Mouse (Mus musculus) adrenal gland, adult 8-10 months (tissue): ENCODE measurements around the gene Pitpnc1. TPM values are rescaled to one million over a fixed set of nuclear protein-coding genes. Genes with fewer than 3 reads are reported as not detected.

Experiments used
- DNase-seq: peaks from one replicate; pipeline ENCODE4 v3.0.0; 2022
- total RNA-seq, 4 experiments: library from RNA; stranded (reverse); gene quantifications; 2 replicates each; pipeline ENCODE4 v1.2.4; 2022

Gene Pitpnc1
- total RNA-seq, 4 experiments from 2014 or later, result 9.5 to 13.2 (median 12.1) TPM

DNA sequence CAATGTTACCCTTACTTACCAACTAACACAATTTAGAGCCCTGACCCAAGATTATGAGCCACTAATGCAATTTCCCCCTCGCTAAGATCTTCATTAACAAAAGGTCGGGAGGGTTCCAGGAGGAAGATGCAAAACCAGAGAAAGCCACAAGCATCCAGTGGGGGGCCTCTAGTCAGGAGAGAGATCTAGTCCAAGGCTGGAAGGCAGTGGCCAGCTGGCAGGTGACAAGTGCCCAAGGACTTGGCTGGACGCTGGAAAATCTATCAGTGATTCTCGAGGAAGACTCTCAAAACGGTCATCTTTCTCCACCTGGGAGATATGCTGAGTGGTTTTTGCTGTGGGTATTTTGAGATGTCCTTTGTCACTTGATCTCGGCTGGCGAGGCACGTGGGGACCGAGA is 196.3 kb downstream of the Pitpnc1 start:
- DNase-seq, result no peak

DNA sequence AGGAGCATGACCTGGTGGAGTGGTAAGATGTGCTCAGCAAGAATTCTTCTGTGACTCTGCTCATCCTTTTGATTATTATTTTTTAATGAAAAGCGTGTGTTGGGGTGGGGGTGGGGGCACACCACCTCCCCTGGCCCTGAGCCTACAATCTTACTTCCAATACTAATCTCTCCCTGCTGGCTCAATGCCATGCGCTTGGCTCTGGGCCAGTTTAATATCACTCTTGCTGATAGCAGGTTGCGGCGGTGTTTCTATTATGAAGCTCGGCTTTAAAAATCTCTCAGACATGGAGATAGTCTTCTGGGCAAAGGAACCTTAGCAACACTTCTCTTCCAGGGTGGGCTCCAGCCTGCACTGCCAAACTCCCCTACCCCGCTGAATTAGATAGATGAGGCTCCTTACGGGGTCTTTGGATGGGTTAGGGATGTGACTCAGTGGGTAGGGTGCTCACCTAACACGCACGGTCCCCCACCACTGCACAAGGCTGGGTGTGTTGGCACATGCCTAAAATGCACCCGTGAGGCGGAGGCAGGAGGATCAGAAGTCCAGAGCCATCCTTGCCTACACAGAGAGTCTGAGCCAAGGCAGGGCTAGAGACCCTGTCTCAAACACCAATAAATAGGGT is 198.0 kb downstream of the Pitpnc1 start:
- DNase-seq, result no peak

DNA sequence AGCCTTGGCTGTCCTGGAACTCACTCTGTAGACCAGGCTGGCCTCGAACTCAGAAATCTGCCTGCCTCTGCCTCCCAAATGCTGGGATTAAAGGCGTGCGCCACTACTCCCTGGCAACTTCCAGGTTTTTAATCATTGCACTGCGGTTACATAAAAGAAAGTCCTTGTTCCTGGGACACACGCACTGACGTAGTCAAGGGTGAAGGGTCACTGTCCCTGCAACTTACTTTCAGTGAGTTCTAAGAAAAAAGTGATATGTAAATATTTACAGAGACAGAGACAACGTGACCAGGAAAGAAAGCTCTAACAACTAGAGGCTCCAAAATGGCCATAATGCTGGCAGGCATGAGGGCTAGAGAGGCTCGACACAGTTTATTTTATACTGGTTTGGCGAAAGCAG is 199.9 kb downstream of the Pitpnc1 start:
- no peak for DNase-seq

DNA sequence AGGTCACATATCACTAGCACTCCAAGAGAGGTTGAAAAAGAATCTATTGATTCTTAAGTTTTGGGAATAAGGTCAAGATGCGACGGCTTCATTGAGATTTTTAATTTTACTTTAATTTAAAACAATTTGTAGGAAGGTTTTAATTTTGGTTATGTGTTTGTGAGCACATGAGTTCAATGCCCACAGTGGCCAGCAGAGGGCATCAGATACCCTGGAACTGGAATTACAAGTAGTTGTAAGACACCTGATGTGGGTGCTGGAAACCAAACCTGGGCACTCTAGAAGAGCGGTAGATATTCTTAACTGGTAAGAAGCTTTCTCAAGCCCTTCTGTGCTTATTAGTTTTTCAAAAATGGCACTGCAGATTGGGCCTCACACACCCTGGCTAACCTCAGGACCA is 203.0 kb downstream of the Pitpnc1 start:
- no peak for DNase-seq

DNA sequence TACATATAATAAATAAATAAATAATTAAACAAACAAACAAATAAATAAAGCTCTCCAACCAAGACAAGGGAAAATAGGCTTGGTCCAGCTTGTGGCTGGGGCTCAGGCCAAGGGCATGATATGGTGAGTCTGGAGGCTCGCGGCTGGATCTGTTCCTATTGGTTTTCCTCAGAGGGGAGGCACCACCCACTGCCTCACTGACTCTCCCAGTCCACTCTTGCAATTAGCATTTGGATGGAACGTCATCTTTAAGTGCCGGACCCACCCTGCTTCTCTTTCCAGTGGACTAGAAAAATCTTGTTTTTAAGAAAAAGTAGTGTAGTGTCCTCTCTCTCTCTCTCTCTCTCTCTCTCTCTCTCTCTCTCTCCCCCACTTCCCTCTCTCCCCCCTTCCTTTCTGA is 204.6 kb downstream of the Pitpnc1 start:
- no peak for DNase-seq

DNA sequence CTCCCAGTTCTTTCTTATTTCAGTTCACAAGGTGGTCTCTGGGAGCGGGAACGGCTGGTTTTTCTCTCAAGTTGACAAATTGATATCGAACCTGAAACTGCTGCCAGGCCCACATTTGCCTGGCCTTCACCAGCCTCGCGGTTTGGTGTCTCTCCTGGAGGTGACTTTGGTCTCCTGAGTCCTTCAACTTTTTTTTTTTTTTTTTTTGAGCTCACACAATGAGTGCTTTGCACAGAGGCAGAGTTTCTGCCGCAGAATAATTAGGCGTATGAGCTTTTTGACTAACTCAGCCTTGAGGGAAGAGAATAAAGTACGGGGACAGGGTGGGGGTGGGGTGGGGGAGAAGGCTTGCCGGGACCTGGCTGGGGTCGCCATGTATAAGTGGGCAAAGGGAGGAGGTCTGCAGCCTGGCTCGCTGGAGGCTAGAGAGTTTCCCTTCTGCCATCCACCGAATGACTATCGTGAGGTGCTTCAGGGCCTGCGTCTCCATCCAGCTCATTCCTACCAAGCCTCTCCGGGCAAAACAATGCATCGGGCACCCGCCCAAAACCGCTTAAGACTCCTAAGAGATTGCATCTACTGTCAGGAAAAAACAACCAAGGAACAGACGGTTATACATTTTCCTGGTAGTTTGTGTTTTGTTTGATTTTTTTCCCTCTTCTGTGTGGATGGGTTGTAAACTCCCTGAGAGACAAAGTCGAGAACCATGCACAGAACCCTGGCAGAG is 205.4 kb downstream of the Pitpnc1 start:
- DNase-seq, result no peak

DNA sequence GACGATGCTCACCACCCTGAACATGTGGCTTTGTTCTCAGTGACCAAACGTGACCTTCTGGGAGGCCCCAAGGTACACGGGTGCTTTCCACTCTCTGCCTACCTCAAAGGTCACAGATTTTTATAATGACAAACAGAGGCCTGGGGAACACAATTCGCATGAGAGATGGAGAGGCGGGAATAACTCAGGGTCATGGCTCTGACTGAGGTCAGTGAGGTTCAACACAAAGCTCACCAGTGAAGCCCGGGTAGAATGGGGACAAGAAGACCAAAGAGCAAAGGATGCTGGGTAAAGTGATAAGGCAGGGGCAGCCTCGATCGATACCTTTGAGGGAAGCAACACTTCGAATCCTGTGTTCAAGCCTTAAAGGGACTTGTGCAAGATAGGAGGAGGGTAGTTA is 206.7 kb downstream of the Pitpnc1 start:
- no peak for DNase-seq

DNA sequence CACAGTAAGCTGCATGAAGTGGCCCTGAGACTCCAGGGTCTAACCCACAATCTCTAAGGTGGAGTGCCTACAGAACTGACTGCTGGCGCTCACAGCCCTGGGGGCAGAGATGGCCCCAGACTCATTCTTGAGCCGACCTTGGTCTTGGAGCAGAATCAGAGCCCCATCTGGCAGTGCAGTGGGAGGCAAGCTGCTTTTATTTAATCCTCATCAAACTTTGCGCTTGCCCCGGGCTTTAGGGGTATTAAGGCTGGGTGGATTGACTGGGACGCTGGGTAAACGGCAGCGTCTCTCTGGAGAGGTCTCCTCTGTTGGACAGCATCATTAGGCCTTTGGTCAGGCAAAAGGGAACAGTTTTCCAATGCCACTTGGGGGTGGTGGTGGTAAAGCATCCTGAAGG is 211.1 kb downstream of the Pitpnc1 start:
- DNase-seq, result no peak

DNA sequence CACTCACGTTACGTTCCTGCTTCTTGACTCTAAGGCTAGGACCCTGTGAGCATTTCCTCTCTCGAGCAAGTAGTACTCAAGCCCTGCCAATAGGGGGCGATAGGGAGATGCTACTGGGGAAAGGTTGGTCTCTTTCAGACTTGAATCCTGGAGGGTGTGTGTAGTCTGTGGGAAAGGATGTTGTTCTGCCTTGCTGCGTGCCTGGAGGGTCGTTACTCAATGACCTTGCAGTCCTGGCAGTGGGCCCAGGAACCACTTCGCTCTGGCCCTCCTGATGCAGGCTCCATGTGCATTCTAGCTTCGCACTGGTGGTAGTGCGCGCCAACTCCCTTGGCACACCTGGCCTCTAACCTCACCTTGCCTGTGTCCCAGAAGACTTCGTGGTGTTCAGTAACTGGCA is 215.3 kb downstream of the Pitpnc1 start:
- no peak for DNase-seq

DNA sequence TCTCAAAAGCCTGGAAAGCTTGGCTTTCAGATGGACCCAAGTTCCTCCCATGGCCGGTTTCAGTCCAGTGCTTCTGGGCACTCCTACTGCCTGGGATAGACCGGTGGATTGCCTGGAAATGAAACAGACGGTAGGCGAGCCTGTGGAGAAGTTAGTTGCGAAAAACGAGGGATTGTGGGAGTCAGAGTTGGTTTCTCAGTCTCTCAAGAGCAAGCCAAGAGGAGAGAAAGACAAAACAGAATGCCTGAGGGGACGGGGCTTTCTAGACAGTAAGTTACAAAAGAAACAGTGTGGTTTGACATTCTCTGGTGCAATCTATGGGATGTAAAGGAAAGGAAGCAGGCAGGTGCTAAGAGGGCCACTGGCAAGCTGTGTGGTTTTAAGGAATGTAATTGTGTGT is 216.3 kb downstream of the Pitpnc1 start:
- no peak for DNase-seq

DNA sequence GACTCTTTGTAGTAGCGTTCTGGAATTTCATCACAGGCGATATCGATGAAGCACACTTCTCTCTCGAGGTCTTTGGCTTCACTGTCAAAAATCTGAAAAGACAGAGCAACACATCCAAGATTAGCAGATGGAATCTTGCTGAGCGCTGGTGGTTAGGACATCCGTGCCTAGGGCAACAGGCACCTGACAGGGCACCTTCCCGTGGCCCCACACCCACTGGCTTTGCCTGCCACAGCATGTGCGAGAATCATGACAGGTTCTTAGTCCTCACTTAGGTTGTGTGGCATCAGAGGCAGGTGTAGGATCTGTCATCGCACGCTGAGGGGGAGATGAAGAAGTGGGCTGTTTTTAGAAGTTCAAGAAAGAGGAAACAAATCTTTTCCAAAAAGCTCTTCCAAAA is 218.5 kb downstream of the Pitpnc1 start:
- DNase-seq, result no peak

DNA sequence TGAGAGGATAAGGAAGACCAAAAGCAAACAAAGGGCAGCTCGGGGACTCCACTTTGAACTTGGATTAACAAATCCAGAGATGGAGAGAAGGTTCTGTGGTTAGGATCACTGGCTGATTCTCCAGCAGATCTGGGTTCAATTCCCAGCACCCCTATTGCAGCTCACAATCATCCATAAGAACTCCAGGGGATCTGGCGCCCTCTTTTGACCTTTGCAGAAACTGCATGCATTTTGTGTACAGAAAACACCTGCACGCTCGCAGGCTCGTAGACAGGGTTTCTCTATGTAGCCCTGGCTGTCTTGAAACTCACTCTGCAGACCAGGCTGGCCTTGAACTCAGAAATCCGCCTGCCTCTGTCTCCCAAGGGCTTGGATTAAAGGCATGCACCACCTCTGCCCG is 219.0 kb downstream of the Pitpnc1 start:
- DNase-seq, result no peak

DNA sequence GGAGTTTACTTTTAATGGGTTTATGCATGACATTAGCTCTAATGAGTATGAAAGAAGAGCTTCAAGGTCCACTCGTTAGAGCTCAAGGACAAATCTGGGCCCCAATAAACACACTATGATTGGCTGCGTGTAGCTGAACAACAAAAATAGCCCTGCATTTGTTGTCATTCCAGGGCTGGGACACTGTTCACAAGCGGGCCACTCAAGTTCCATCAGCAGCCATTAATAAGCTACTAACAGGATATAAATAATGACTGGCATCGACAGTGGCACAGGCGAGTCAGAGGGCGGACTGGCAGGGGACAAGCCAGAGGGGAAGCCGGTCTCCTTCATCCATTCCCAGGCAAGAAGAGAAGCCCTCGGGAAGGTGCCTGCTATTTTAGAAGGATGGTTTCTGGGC is 219.6 kb downstream of the Pitpnc1 start:
- DNase-seq, result no peak

DNA sequence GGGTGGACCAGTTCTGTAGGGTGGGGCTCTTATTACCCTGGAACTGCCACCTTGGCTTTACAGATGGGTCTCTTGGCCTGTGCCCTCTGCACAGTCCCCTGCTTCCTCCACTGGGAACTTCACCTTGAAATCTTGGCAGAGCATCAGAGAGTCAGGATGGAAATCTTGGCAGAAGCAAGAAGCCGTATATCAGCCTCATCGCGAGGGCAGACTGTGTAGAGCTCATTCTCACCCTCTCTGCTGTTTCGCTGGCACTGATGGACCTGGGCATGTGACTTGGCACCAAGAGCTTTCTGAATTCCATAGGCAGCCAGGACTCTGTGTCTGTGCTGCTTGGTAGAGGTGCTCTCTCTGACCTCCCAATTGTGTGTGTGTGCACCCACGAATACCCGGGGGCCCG is 221.7 kb downstream of the Pitpnc1 start:
- DNase-seq, result peak; percentile 83

DNA sequence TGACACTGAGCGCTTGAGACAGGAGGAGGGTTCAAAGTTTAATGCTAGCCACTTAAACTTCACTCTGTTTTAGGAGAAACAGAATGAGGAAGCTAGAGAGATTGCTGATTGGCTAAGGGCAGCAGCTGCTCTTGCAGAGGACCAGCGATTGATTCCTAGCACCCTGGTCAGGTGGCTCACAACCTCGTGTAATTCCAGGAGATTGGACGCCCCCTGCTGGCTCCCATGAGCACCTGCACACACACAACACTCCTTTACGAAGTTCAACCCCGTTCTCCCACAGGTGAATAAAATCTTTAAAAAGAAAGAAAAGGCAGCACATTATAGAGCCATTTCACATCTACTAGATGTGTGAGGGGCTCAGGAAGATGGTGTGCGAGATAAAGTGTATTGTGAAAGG is 224.8 kb downstream of the Pitpnc1 start:
- no peak for DNase-seq

DNA sequence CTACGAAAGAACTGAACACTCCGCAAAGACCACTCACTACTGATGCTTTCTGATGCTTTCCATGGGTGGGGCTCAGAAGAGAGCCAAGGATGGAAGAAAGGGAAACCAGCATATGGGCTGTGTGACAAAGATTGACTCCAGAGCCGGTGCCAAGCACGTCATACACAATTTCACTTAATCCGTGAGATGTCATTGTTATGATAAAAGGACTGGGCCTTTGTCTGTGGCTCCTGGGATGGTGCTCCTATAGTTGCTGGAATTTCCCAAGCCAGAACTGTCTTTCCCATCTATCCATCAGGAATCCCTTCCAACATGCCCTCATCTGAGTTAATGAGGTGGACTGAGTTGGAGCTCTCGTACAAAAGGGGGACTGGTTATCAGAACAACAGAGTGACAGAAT is 227.4 kb downstream of the Pitpnc1 start:
- no peak for DNase-seq

DNA sequence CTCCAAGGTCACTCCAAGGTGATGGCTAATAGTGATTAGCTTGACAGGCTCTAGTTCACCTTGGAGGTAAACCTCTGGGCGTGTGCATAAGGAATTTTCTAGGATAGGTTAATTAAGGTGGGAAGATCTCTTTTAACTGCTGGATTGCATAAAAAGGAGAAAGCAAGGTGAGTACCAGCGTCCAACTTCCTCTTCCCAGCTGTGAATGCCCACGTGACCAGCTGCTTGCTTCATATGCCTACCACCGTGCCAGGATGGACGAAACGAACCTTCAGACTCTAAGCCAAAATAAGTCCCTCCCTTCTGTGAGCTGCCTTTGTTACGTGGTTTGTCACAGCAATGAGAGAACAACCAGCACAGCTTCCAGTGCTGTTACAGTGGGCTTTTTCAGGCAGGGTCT is 228.8 kb downstream of the Pitpnc1 start:
- no peak for DNase-seq

DNA sequence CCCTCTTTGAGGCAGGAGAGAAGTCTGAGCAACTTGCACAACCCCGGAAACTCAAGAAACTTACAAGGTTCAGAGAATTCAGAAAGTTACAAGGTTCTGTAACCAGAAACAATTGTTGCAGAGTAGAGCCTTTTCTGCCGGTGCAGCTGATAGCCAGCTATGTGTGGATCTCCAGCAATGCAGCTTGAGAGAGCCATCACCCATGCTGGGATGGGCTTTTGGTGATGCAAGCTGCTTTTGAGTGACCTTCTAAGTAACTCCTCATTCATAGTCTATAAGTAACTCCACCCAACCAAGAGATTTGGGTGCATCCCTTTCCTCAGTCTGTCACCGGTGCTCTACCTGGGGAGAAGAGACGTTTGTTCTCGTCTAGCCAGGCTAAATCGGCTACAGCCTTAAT is 232.0 kb downstream of the Pitpnc1 start:
- no peak for DNase-seq

DNA sequence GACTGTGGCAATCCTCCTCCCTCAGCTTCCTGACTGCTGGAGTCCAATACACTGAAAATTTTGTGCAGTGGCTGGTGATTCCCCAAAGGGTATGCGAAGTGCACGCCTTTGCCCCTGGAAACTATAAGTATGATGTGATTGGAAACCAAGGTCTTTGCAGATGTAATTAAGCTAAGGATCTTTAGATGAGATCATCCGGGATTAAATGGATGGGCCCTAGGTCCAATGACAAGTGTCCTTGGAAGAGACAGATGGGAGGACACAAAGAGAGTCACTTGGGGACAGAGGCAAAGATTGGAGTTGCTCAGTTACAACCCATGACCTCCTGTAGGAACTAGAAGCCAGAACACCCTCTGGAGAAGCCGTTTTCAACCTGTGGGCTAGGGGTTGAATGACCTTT is 233.0 kb downstream of the Pitpnc1 start:
- DNase-seq, result peak; percentile 18

DNA sequence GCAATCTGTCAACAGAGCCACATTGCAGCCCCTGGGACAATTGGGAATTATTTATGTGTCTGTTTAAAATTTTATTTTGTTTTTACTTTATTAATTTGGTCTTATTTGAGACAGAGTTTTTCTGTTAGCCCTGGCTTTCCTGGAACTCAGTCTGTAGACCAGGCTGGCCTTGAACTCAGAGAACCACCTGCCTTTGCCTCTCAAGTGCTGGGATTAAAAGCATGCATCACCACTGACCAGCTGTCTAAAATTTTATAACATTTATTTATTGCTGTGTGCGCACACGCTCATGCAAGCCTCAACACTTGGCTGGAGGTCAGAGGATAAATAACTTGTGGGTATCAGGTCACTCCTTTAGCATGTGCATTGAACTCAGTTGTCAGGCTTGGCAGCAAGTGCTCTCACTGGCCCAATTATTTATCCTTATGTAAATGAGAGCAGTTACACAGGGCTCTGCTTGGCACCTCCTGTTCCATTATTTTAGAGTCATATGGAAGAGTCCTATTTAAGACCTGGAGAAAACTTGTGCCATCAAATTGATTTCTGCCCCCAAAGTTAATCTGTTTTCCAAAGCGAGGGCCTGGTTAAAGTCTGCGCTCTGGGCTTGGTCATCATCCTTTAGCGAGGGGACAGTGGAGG is 237.1 kb downstream of the Pitpnc1 start:
- DNase-seq, result peak; percentile 11

DNA sequence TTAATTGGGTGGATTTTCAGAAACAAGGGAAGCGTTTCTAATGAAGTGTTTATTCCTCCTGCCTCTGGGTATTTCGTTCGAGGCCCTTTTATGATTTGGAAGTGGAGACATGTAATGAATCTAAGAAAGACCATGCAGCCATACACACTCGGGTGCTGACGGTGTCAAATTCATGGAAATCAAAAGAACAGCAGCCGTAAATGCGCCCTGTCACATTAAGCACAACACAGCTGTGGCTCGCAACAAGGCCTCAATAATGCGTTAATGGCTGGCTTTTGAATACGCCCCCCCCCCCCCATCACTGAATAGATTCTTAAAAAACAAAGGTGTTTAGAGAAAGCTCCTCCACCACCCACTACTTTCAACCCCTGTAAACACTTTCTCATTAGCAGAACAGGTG is 240.4 kb downstream of the Pitpnc1 start:
- no peak for DNase-seq

DNA sequence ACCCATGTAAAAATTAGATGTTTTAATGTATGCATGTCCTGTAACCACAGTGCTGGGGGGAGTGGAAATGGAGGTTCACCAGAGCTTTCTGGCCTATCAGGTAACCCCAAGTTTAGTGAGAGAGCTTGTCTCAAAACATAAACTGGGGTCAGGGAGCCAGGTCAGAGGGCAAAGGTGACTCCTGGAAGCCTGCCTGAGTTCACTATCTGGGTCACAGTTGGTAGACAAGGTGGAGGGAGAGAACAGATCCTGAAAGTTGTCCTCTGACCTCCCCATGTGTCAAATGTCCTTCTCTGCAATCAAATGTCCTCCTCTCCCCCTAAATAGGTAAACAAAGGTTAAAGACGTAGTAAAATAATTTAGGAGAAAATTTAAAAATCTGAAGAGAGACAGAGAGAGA is 244.1 kb downstream of the Pitpnc1 start:
- no peak for DNase-seq

DNA sequence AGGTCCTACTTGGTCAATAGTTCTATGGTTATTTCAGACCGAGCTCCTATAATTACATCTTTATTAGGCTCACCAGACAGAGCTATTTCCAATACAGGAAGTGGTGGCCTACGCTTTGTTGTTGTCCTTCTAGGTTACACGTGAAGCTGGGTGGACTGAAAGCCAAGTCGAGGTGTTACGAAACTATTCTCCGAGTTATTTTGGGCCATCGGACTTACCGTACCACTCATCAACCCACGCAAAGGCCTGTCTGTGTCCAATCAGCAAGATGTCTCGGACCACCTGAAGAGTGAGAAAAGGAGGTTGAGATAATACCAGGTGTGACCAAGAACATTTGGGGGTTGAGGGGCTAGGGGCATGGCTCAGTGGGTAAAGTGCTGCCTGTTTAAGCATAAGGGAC is 244.5 kb downstream of the Pitpnc1 start:
- no peak for DNase-seq

DNA sequence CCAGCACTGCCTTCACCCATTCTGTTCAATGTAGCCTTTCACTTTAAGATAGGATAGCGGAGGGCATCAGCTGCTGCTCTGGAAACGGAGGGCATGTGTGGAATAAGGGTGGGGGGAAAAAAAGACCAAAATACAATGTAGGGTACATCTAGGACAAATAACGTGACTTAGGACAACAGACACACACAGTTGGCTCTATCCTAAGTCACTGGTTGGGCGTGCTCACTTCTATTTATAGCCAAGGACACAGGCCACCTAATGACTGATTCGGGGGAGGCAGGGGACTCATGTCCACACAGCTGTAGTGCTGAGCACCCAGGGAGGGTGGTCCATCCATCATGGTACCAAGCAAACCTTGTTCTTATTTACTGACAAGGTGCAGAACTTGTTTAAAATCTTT is 245.2 kb downstream of the Pitpnc1 start:
- DNase-seq, result peak; percentile 19
